Mouse (Mus musculus) neutrophil, adult 65 days (primary cell): Measurements from ENCODE around the gene Ms4a5. TPM values are rescaled to one million over a fixed set of nuclear protein-coding genes. Genes with fewer than 3 reads are reported as not detected.

Experiments used
- total RNA-seq: library from RNA; stranded (reverse); gene quantifications from 2 replicates; pipeline ENCODE4 v1.2.4, GENCODE M21; 2023

The Ms4a5 gene
- total RNA-seq, result not detected in 2 replicates

GRCm38 (mm10) chr19:11283773-11284172 lies at the start of gene Ms4a5:
Gene Ms4a5 (minus strand): TSS chr19:11283873.

GRCm38 (mm10) chr19:11314354-11314753 lies 30.7 kb upstream of the Ms4a5 start, which contains the start of gene Ms4a14:
Gene Ms4a14 (minus strand): TSS chr19:11314454.

GRCm38 (mm10) chr19:11266052-11266845 lies 17.4 kb downstream of the Ms4a5 start, which contains the start of gene Ms4a1:
Gene Ms4a1 (minus strand): TSS chr19:11266241.

GRCm38 (mm10) chr19:11232348-11232747 lies 51.3 kb downstream of the Ms4a5 start, which contains the start of gene Ms4a12:
Gene Ms4a12 (minus strand): TSS chr19:11232448.

Other genes starting within 250 kb of the Ms4a5 start
- gene Ms4a8a, start 202.8 kb downstream of the Ms4a5 start, total RNA-seq, result 20.2 and 28.3 TPM in 2 replicates
- gene 1700017D01Rik, start 153.0 kb downstream of the Ms4a5 start, total RNA-seq, result not detected in 2 replicates
- gene 1700025F22Rik, start 118.6 kb downstream of the Ms4a5 start, total RNA-seq, result not detected in 2 replicates
- not detected in 2 replicates for gene Ms4a13, start 87.1 kb downstream of the Ms4a5 start, total RNA-seq
- not detected in 2 replicates for gene Ms4a12, start 51.4 kb downstream of the Ms4a5 start, total RNA-seq
- gene Ms4a1, start 17.6 kb downstream of the Ms4a5 start, total RNA-seq, result 0.86 and 0.95 TPM in 2 replicates
- not detected in 2 replicates for gene Ms4a14, start 30.6 kb upstream of the Ms4a5 start, total RNA-seq
- 0.25 TPM in 1 of 2 replicates, not detected in the other for gene Ms4a7, start 52.3 kb upstream of the Ms4a5 start, total RNA-seq
- 8.6 and 9.1 TPM in 2 replicates for gene Ms4a4a, start 91.7 kb upstream of the Ms4a5 start, total RNA-seq
- 26.6 and 27.6 TPM in 2 replicates for gene Ms4a4c, start 120.9 kb upstream of the Ms4a5 start, total RNA-seq
- gene Ms4a4b, start 159.7 kb upstream of the Ms4a5 start, total RNA-seq, result 3.4 and 5.1 TPM in 2 replicates
- 117 and 149 TPM in 2 replicates for gene Ms4a6c, start 185.5 kb upstream of the Ms4a5 start, total RNA-seq
- gene Gm8369, start 202.1 kb upstream of the Ms4a5 start, total RNA-seq, result 1.5 and 2.4 TPM in 2 replicates
- 11.9 and 14.9 TPM in 2 replicates for gene Ms4a6b, start 232.6 kb upstream of the Ms4a5 start, total RNA-seq